Comparison of ENCODE assay signal across 10 mouse cellular contexts in the genomic region with DNA sequence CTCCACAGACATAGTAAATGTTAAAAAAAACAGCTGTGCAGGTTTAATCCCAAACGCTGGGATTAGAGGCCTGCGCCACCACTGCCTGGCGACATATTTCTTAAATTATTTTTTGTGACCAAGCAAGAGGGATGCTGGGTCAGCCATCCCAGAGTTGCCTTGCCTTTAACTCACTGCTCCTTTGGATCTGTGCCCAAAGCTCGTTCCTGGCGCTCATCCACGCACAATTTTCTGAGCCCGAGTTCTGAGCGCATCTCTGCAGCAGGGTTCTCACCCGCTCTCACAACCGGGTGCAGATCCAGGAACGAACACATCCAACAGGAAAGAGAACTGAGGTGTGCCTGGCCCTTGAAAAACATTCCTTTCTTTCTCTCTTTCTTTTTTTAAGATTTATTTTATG. TPM values are rescaled to one million over a fixed set of nuclear protein-coding genes. Genes with fewer than 3 reads are reported as not detected.
DNase-seq lines count a peak whose midpoint lies in the region; ATAC-seq and TF ChIP-seq lines count a peak whose summit lies in the region.
"Had no signal": no experiment of that assay in that cellular context is flagged by ENCODE, and none has a peak within 500 bp of the region (broad histone marks: within the 10 kb centered on the region; RNA-seq: fewer than 3 reads in every experiment).

No protein-coding gene starts in this region.

- H3K4me2 ChIP-seq in hindbrain, embryonic 14.5 days (replicated peaks) = no peak overlapping the region
- H3K4me2 ChIP-seq in hindbrain, embryonic 12.5 days (replicated peaks) = no peak overlapping the region
- no peak overlapping the region for H3K4me2 ChIP-seq in midbrain, embryonic 16.5 days (ENCODE audit: low read length)
- no peak overlapping the region for H3K4me2 ChIP-seq in midbrain, embryonic 11.5 days
- H3K4me2 ChIP-seq in myocyte (ENCODE audit: low read depth) = peak overlapping the region; percentile 96

- H3K27ac ChIP-seq in hindbrain, embryonic 14.5 days = no peak overlapping the region
- H3K27ac ChIP-seq in hindbrain, embryonic 12.5 days = no peak overlapping the region
- H3K27ac ChIP-seq in midbrain, embryonic 16.5 days (ENCODE audit: low read length) = no peak overlapping the region
- no peak overlapping the region for H3K27ac ChIP-seq in midbrain, embryonic 11.5 days (ENCODE audit: low read depth, low read length)
- H3K27ac ChIP-seq: limb, embryonic 12.5 days had no signal

- no peaks in the 10 kb centered on the region for H3K79me2 ChIP-seq in myocyte (ENCODE audit: control insufficient read depth, insufficient read depth)

- TF ChIP-seq POLR2A in myocyte (IDR thresholded peaks at IDR 0.05; ENCODE audit: insufficient read length, low read depth) = no peak

- no peak overlapping the region for H3K4me3 ChIP-seq in hindbrain, embryonic 14.5 days (replicated peaks; ENCODE audit: low read length)
- H3K4me3 ChIP-seq in hindbrain, embryonic 12.5 days = no peak overlapping the region
- no peak overlapping the region for H3K4me3 ChIP-seq in midbrain, embryonic 16.5 days (ENCODE audit: low read depth, low read length)
- H3K4me3 ChIP-seq in midbrain, embryonic 11.5 days (ENCODE audit: low read depth, low read length) = no peak overlapping the region
- peak overlapping the region; percentile 7 for H3K4me3 ChIP-seq in myocyte

- no peaks in the 10 kb centered on the region for H3K9me3 ChIP-seq in hindbrain, embryonic 14.5 days (ENCODE audit: control insufficient read depth, low read length)
- no peaks in the 10 kb centered on the region for H3K9me3 ChIP-seq in hindbrain, embryonic 12.5 days (replicated peaks)
- H3K9me3 ChIP-seq in midbrain, embryonic 16.5 days (replicated peaks; ENCODE audit: control insufficient read depth, low read length, poor library complexity, severe bottlenecking) = no peaks in the 10 kb centered on the region
- no peaks in the 10 kb centered on the region for H3K9me3 ChIP-seq in midbrain, embryonic 11.5 days (ENCODE audit: control insufficient read depth, low read length)

- no peaks in the 10 kb centered on the region for H3K36me3 ChIP-seq in hindbrain, embryonic 14.5 days (replicated peaks; ENCODE audit: control insufficient read depth, insufficient read depth)
- H3K36me3 ChIP-seq in hindbrain, embryonic 12.5 days = no peaks in the 10 kb centered on the region
- H3K36me3 ChIP-seq in midbrain, embryonic 16.5 days (ENCODE audit: control insufficient read depth, insufficient read depth, low read length) = no peaks in the 10 kb centered on the region
- no peaks in the 10 kb centered on the region for H3K36me3 ChIP-seq in midbrain, embryonic 11.5 days (ENCODE audit: control insufficient read depth, insufficient read depth, low read length)
- H3K36me3 ChIP-seq in myocyte (ENCODE audit: control insufficient read depth, insufficient read depth) = no peaks in the 10 kb centered on the region
- H3K36me3 ChIP-seq: limb, embryonic 12.5 days had no signal

- no peak for DNase-seq in hindbrain, embryonic 14.5 days (ENCODE audit: low spot score)
- no peak for DNase-seq in midbrain, embryonic 11.5 days (ENCODE audit: low spot score, missing footprints)
- DNase-seq in cerebellum, postnatal 10 days = peak; percentile 67 to 70
- DNase-seq in thymus, postnatal 10 days (ENCODE audit: low spot score in 2 of 2) = no peak

- 70% methylated on average over 11 of the region's 11 CpGs for WGBS in hindbrain, embryonic 14.5 days
- 73% methylated on average over 11 of the region's 11 CpGs for WGBS in hindbrain, embryonic 12.5 days
- 70% methylated on average over 11 of the region's 11 CpGs for WGBS in midbrain, embryonic 16.5 days
- 70% methylated on average over 11 of the region's 11 CpGs for WGBS in midbrain, embryonic 11.5 days

- H3K4me1 ChIP-seq in hindbrain, embryonic 14.5 days (replicated peaks; ENCODE audit: control insufficient read depth, insufficient read depth, low read length) = no peaks in the 10 kb centered on the region
- peaks cover 11% of the 10 kb centered on the region for H3K4me1 ChIP-seq in hindbrain, embryonic 12.5 days
- H3K4me1 ChIP-seq in midbrain, embryonic 16.5 days (ENCODE audit: control insufficient read depth, insufficient read depth, low read length) = peaks cover 4% of the 10 kb centered on the region; the same call in 1 of the 2 replicates
- peaks cover 3% of the 10 kb centered on the region; the same call in 1 of the 2 replicates for H3K4me1 ChIP-seq in midbrain, embryonic 11.5 days (ENCODE audit: control insufficient read depth, insufficient read depth, low read length)

- peak overlapping the region; percentile 11; the same call in 1 of the 2 replicates for H3K9ac ChIP-seq in hindbrain, embryonic 14.5 days
- H3K9ac ChIP-seq in hindbrain, embryonic 12.5 days = no peak overlapping the region
- H3K9ac ChIP-seq in midbrain, embryonic 16.5 days (ENCODE audit: low read depth, low read length) = 0 out of 2 replicates have a peak overlapping the region, but pooled peaks have one; percentile 15
- H3K9ac ChIP-seq in midbrain, embryonic 11.5 days (ENCODE audit: low read length) = no peak overlapping the region

- no peaks in the 10 kb centered on the region for H3K27me3 ChIP-seq in hindbrain, embryonic 14.5 days (ENCODE audit: control insufficient read depth, insufficient read depth, low read length)
- peaks cover 6% of the 10 kb centered on the region for H3K27me3 ChIP-seq in hindbrain, embryonic 12.5 days
- 0 out of 2 replicates have a peak, but pooled peaks cover 2% of the 10 kb centered on the region for H3K27me3 ChIP-seq in midbrain, embryonic 16.5 days (ENCODE audit: control insufficient read depth, insufficient read depth, low read depth, low read length)
- H3K27me3 ChIP-seq in midbrain, embryonic 11.5 days (ENCODE audit: control insufficient read depth, insufficient read depth, low read length) = no peaks in the 10 kb centered on the region
- H3K27me3 ChIP-seq in myocyte (ENCODE audit: control insufficient read depth, insufficient read depth, insufficient read length) = no peaks in the 10 kb centered on the region
- H3K27me3 ChIP-seq: limb, embryonic 12.5 days had no signal

- ATAC-seq in hindbrain, embryonic 14.5 days (ENCODE audit: low FRiP score) = no peak
- ATAC-seq in hindbrain, embryonic 12.5 days (ENCODE audit: low FRiP score) = no peak
- ATAC-seq in midbrain, embryonic 16.5 days = no peak
- no peak for ATAC-seq in midbrain, embryonic 11.5 days (ENCODE audit: low FRiP score)

- H3ac ChIP-seq in myocyte (ENCODE audit: control insufficient read depth, insufficient read length) = no peak overlapping the region

TF ChIP-seq in myocyte, 11 proteins besides CTCF, POLR2A, EP300 and RAD21:
- TF ChIP-seq MYOD1 (IDR thresholded peaks at IDR 0.05; ENCODE audit: control insufficient read depth in 1 of 3, insufficient read length in 2 of 3, low read depth in 2 of 3) (no peak), REST (IDR thresholded peaks at IDR 0.05; ENCODE audit: insufficient read depth, insufficient read length) (no peak), TCF12 (IDR thresholded peaks at IDR 0.05; ENCODE audit: insufficient read depth, poor library complexity, severe bottlenecking) (no peak), POLR2AphosphoS2 (IDR thresholded peaks at IDR 0.05; ENCODE audit: insufficient read length, low read depth) (no peak), MAX (IDR thresholded peaks at IDR 0.05; ENCODE audit: low read depth) (no peak), USF1 (IDR thresholded peaks at IDR 0.05; ENCODE audit: low read depth) (no peak), MYOG (IDR thresholded peaks at IDR 0.05; ENCODE audit: control insufficient read depth in 1 of 3, insufficient read depth in 1 of 3, insufficient read length in 2 of 3, low read depth in 2 of 3) (no peak), TCF3 (IDR thresholded peaks at IDR 0.05; ENCODE audit: insufficient read length, low read depth) (no peak), SRF (IDR thresholded peaks at IDR 0.05; ENCODE audit: control insufficient read depth, insufficient read length, low read depth) (no peak)
TF ChIP-seq in myocyte: peak in this region for 0.

RNA-seq across cellular contexts. Expression of a gene that starts 7.6 kb away (rescaled TPM):
- polyA plus RNA-seq in hindbrain, embryonic 14.5 days (2014; fragmentation: Nextera tagmentation; extraction: Ambion mirVana) = 0.07 TPM in 1 of 2 replicates, not detected in the other
- polyA plus RNA-seq in hindbrain, embryonic 12.5 days (2016; fragmentation: Nextera tagmentation; extraction: Ambion mirVana) = 0.06 TPM in 1 of 2 replicates, not detected in the other
- 0.05 TPM in 1 of 2 replicates, not detected in the other for polyA plus RNA-seq in midbrain, embryonic 16.5 days (2015; fragmentation: Nextera tagmentation; extraction: Ambion mirVana)
- not detected in 2 replicates for polyA plus RNA-seq in midbrain, embryonic 11.5 days (2014; fragmentation: Nextera tagmentation; extraction: Ambion mirVana)
- not detected for polyA plus RNA-seq in myocyte (2012; fragmentation: generic; extraction: Trizol)
- polyA plus RNA-seq: forebrain, postnatal 0 days; heart, embryonic 14.5 days; limb, embryonic 12.5 days had no signal

RNA-seq across cellular contexts. Expression of a gene that starts 32.5 kb away (rescaled TPM):
- 30.1 and 31.5 TPM in 2 replicates for polyA plus RNA-seq in hindbrain, embryonic 14.5 days (2014; fragmentation: Nextera tagmentation; extraction: Ambion mirVana)
- polyA plus RNA-seq in hindbrain, embryonic 12.5 days (2016; fragmentation: Nextera tagmentation; extraction: Ambion mirVana) = 27.5 and 31.1 TPM in 2 replicates
- polyA plus RNA-seq in midbrain, embryonic 16.5 days (2015; fragmentation: Nextera tagmentation; extraction: Ambion mirVana) = 18.2 and 18.4 TPM in 2 replicates
- polyA plus RNA-seq in midbrain, embryonic 11.5 days (2014; fragmentation: Nextera tagmentation; extraction: Ambion mirVana) = 21.7 and 23.6 TPM in 2 replicates
- 24.9 TPM for polyA plus RNA-seq in myocyte (2012; fragmentation: generic; extraction: Trizol)

RNA-seq across cellular contexts. Expression of a gene that starts 36.5 kb away (rescaled TPM):
- polyA plus RNA-seq in hindbrain, embryonic 14.5 days (2014; fragmentation: Nextera tagmentation; extraction: Ambion mirVana) = 126 and 135 TPM in 2 replicates
- polyA plus RNA-seq in hindbrain, embryonic 12.5 days (2016; fragmentation: Nextera tagmentation; extraction: Ambion mirVana) = 66.7 and 72.0 TPM in 2 replicates
- 117 and 132 TPM in 2 replicates for polyA plus RNA-seq in midbrain, embryonic 16.5 days (2015; fragmentation: Nextera tagmentation; extraction: Ambion mirVana)
- 43.5 and 46.3 TPM in 2 replicates for polyA plus RNA-seq in midbrain, embryonic 11.5 days (2014; fragmentation: Nextera tagmentation; extraction: Ambion mirVana)
- 19.6 TPM for polyA plus RNA-seq in myocyte (2012; fragmentation: generic; extraction: Trizol)

RNA-seq across cellular contexts. Expression of a gene that starts 55.4 kb away (rescaled TPM):
- 0.13 and 0.25 TPM in 2 replicates for polyA plus RNA-seq in hindbrain, embryonic 14.5 days (2014; fragmentation: Nextera tagmentation; extraction: Ambion mirVana)
- polyA plus RNA-seq in hindbrain, embryonic 12.5 days (2016; fragmentation: Nextera tagmentation; extraction: Ambion mirVana) = 0.13 and 0.17 TPM in 2 replicates
- polyA plus RNA-seq in midbrain, embryonic 16.5 days (2015; fragmentation: Nextera tagmentation; extraction: Ambion mirVana) = 0.40 TPM in 1 of 2 replicates, not detected in the other
- not detected in 2 replicates for polyA plus RNA-seq in midbrain, embryonic 11.5 days (2014; fragmentation: Nextera tagmentation; extraction: Ambion mirVana)
- polyA plus RNA-seq in myocyte (2012; fragmentation: generic; extraction: Trizol) = 0.56 TPM

Comparison
In these comparisons a context has a peak if more than half of its experiments do, and no peak if none do; other contexts are left out.
1. H3K9ac ChIP-seq: peak in hindbrain, embryonic 14.5 days (single experiment) and midbrain, embryonic 16.5 days (single experiment); none in hindbrain, embryonic 12.5 days (single experiment) and midbrain, embryonic 11.5 days (single experiment).
2. DNase-seq: peak in cerebellum, postnatal 10 days (2 of 2); none in hindbrain, embryonic 14.5 days (single experiment), midbrain, embryonic 11.5 days (single experiment) and thymus, postnatal 10 days (0 of 2).